Mouse (Mus musculus) liver, adult 2 months (tissue): Measurements from ENCODE around the gene Arg1. TPM values are rescaled to one million over a fixed set of nuclear protein-coding genes. Genes with fewer than 3 reads are reported as not detected.
A peak's percentile ranks its signal among the peaks of the same experiment; 100 is the strongest.

Source experiments
- DNase-seq: peaks from one replicate; pipeline ENCODE4 v3.0.0-alpha.2; 2011; ENCODE audit warnings: low read depth, low spot score; ENCODE audit errors: extremely low read depth
- H3K27ac ChIP-seq: fragments of 200-500 bp; replicated peaks from 2 replicates; pipeline ENCODE4 v1.5.1; 2012; ENCODE audit warnings: low read depth, mild to moderate bottlenecking, control low read depth, inconsistent platforms, low read length; ENCODE audit not compliant: insufficient read depth
- H3K27me3 ChIP-seq: fragments of 200-500 bp; 2 replicates; pipeline ENCODE4 v1.6.1; 2012; ENCODE audit warnings: mild to moderate bottlenecking, moderate library complexity, low read length, inconsistent platforms; ENCODE audit not compliant: control insufficient read depth, insufficient read depth
- H3K36me3 ChIP-seq: fragments of 200-500 bp; 2 replicates; pipeline ENCODE4 v1.6.1; 2012; ENCODE audit warnings: low read length, inconsistent platforms; ENCODE audit not compliant: control insufficient read depth, insufficient read depth
- H3K4me1 ChIP-seq: fragments of 200-500 bp; 2 replicates; pipeline ENCODE4 v1.6.1; 2011; ENCODE audit warnings: low read length; ENCODE audit not compliant: control insufficient read depth, insufficient read depth
- H3K4me3 ChIP-seq: fragments of 200-500 bp; 2 replicates; pipeline ENCODE4 v1.5.1; 2011; ENCODE audit warnings: low read depth, mild to moderate bottlenecking, control low read depth, low read length, moderate library complexity; ENCODE audit not compliant: insufficient read depth
- H3K79me2 ChIP-seq: fragments of 200-500 bp; 2 replicates; pipeline ENCODE4 v1.6.1; 2012; ENCODE audit warnings: inconsistent platforms, mild to moderate bottlenecking, low read length, moderate library complexity; ENCODE audit not compliant: control insufficient read depth, insufficient read depth
- H3K9ac ChIP-seq: fragments of 200-500 bp; 2 replicates; pipeline ENCODE4 v1.6.1; 2012; ENCODE audit warnings: low read depth, mild to moderate bottlenecking, control low read depth, inconsistent platforms, low read length
- CTCF ChIP-seq: fragments of 200-500 bp; IDR thresholded peaks from 2 replicates; pipeline ENCODE4 v1.5.1; 2011; ENCODE audit warnings: low read depth, low read length, control low read depth
- POLR2A ChIP-seq: fragments of 200-500 bp; IDR thresholded peaks from 2 replicates; pipeline ENCODE4 v1.6.1; 2011; ENCODE audit warnings: low read length, control low read depth; ENCODE audit not compliant: insufficient read depth; ENCODE audit errors: extremely low read depth
- WGBS: fragments of 180-500 bp; shearing (Covaris S2); methylation state at CpG from one replicate; pipeline ENCODE4 v1.1.7; 2018; 5-methylcytosine and 5-hydroxymethylcytosine counted together
- polyA plus RNA-seq: library from polyadenylated mRNA; depleted of rRNA; stranded (reverse); fragments of >200 nt; gene quantifications from 2 replicates; pipeline ENCODE4 v1.2.3, GENCODE M21; 2012
- total RNA-seq: library from RNA; depleted of rRNA; stranded (reverse); fragments of >200 nt; gene quantifications from 2 replicates; pipeline ENCODE4 v1.2.3, GENCODE M21; 2014

Gene Arg1
- total and polyA plus RNA-seq, 2 experiments: 513 to 2,352 TPM

DNA sequence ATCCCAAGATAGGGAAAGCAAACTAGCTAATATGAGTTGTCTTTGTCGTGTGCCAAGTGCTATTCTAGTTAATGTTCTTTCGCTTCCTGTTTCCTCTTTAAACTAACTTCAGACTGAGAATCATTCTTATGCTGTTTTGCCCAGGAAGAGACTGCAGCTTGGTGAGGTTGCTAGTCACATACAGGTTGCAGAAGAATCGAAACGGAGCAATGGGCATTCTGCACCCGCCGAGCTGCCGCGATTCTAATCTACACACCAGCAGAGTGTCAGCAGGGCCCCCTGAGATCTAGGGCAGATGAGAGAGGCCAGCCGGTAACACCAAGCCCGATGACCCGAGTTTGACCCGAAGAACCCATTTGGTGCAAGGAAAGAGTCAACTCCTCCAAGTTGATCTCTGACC lies 788 bp upstream of the Arg1 start:
- H3K4me1 ChIP-seq: no peaks in the 10 kb centered on the region
- H3K4me3 ChIP-seq: peak overlapping the region; percentile 48
- peaks cover 14% of the 10 kb centered on the region for H3K36me3 ChIP-seq
- peak overlapping the region; percentile 53 for H3K9ac ChIP-seq
- no peaks in the 10 kb centered on the region for H3K79me2 ChIP-seq
- H3K27me3 ChIP-seq: no peaks in the 10 kb centered on the region
- DNase-seq: peak; percentile 66
- TF ChIP-seq CTCF: no peak
- TF ChIP-seq POLR2A: no peak
- H3K27ac ChIP-seq: peak overlapping the region; percentile 65
- under 1% methylated on average over 12 of the region's 12 CpGs for WGBS

DNA sequence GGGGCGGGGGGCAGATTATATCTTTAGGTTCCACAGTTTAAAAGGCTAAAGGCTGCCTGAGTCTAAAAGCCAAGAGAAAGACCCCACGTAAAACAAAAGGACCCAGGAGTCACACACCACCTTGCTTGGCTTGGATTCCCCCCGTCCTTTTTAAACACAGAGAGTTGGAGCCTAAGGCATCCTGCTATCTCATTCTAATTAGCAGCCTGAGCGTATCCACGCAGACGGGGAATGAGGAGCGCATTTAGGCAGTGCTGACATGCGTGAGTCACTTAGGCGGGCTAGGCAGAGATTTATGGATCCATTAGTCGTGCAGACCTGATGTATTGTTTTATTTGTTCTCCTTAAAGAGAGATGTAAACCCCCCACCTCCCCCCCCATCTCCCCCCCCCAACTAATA lies 904 bp downstream of the Arg1 start:
- H3K27me3 ChIP-seq: no peaks in the 10 kb centered on the region
- DNase-seq: peak; percentile 27
- peak overlapping the region; percentile 61 for H3K4me3 ChIP-seq
- peaks cover 10% of the 10 kb centered on the region for H3K4me1 ChIP-seq
- 24% methylated on average over 10 of the region's 10 CpGs for WGBS
- H3K9ac ChIP-seq: peak overlapping the region; percentile 74
- no peaks in the 10 kb centered on the region for H3K79me2 ChIP-seq
- peaks cover 30% of the 10 kb centered on the region for H3K36me3 ChIP-seq
- H3K27ac ChIP-seq: peak overlapping the region; percentile 91
- TF ChIP-seq CTCF (no peak), POLR2A (0 out of 2 replicates have a peak, but pooled peaks have one; percentile 19)

DNA sequence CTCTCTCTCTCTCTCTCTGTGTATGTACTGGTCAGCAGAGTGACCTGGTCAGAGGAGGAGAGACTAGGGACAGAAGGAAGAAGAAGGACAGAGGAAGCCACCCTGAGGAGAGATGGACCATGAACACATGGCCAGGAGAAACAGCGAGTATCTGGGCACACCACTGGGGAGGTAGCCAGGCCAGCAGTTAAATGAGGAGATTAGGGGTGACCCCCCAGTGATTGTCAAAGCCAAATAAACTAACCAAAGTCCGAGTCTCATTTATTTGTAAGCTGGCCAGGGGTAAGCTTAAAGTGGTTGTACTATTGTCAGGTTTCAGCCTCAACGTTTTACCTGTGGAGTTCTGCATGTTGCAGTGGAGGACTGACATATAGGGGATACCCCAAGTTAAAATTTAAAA lies 3.0 kb downstream of the Arg1 start:
- H3K4me1 ChIP-seq: peaks cover 12% of the 10 kb centered on the region
- no peaks in the 10 kb centered on the region for H3K27me3 ChIP-seq
- peak; percentile 75 for DNase-seq
- TF ChIP-seq POLR2A (no peak), CTCF (no peak)
- WGBS: 29% methylated on average over 3 of the region's 3 CpGs
- H3K9ac ChIP-seq: peak overlapping the region; percentile 88
- no peaks in the 10 kb centered on the region for H3K79me2 ChIP-seq
- H3K4me3 ChIP-seq: peak overlapping the region; percentile 61
- peak overlapping the region; percentile 91 for H3K27ac ChIP-seq
- H3K36me3 ChIP-seq: peaks cover 46% of the 10 kb centered on the region

- Histone ChIP-seq H3K9ac (peak overlapping the region; percentile 76), H3K4me1 (peaks cover 12% of the 10 kb centered on the region), H3K79me2 (no peaks in the 10 kb centered on the region), H3K4me3 (peak overlapping the region; percentile 8; the same call in 1 of the 2 replicates), H3K27ac (peak overlapping the region; percentile 97), H3K27me3 (no peaks in the 10 kb centered on the region), H3K36me3 (peaks cover 56% of the 10 kb centered on the region)
- 15% methylated on average over 4 of the region's 4 CpGs for WGBS
- TF ChIP-seq CTCF (no peak), POLR2A (no peak)
- DNase-seq: peak; percentile 87
These were observed 4.3 kb downstream of the Arg1 start for GRCm38 (mm10) chr10:24922977-24923376.

DNA sequence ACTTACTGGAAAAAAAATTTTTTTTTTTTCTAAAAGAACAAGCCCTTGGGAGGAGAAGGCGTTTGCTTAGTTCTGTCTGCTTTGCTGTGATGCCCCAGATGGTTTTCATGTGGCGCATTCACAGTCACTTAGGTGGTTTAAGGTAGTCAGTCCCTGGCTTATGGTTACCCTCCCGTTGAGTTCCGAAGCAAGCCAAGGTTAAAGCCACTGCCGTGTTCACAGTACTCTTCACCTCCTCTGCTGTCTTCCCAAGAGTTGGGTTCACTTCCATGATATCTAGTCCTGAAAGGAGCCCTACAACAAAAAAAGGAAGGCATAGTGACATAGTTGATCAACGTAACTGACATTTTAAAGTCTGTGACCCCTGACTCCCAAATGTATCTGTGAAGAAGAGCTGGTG lies 11.8 kb downstream of the Arg1 start:
- Histone ChIP-seq H3K9ac (no peak overlapping the region), H3K36me3 (peaks cover 54% of the 10 kb centered on the region), H3K4me3 (no peak overlapping the region), H3K27ac (no peak overlapping the region; the same call in 1 of the 2 replicates), H3K79me2 (no peaks in the 10 kb centered on the region), H3K27me3 (no peaks in the 10 kb centered on the region), H3K4me1 (no peaks in the 10 kb centered on the region)
- peak; percentile 58 for DNase-seq
- TF ChIP-seq POLR2A: no peak
- TF ChIP-seq CTCF: no peak
- WGBS: 53% methylated on average over 6 of the region's 6 CpGs

- 69% methylated on average over 14 of the region's 14 CpGs for WGBS
- peaks cover 43% of the 10 kb centered on the region for H3K36me3 ChIP-seq
These were observed 14.7 kb downstream of the Arg1 start for GRCm38 (mm10) chr10:24912576-24912975.

More at GRCm38 (mm10) chr10:24912576-24912975, 14.7 kb downstream of the Arg1 start:
- Histone ChIP-seq H3K9ac (no peak overlapping the region), H3K27me3 (no peaks in the 10 kb centered on the region), H3K27ac (no peak overlapping the region), H3K4me3 (no peak overlapping the region), H3K4me1 (no peaks in the 10 kb centered on the region), H3K79me2 (no peaks in the 10 kb centered on the region)
- DNase-seq: no peak
- TF ChIP-seq POLR2A: no peak
- no peak for TF ChIP-seq CTCF
